Mouse (Mus musculus) heart, adult 2 months (tissue): ENCODE results near the gene Foxl2. TPM values are rescaled to one million over a fixed set of nuclear protein-coding genes. Genes with fewer than 3 reads are reported as not detected.

ENCODE experiments used
- DNase-seq, 2 experiments: peaks; one replicate each; pipeline ENCODE4 v3.0.0; 2021
- H3K27ac ChIP-seq: fragments of 200-600 bp; 2 replicates; pipeline ENCODE4 v1.8.1; 2022
- H3K27me3 ChIP-seq: fragments of 200-500 bp; 2 replicates; pipeline ENCODE4 v1.6.1; 2012; ENCODE audit warnings: mild to moderate bottlenecking, low read length, inconsistent platforms, mixed read lengths; ENCODE audit not compliant: control insufficient read depth, insufficient read depth
- H3K36me3 ChIP-seq: fragments of 200-500 bp; 2 replicates; pipeline ENCODE4 v1.6.1; 2012; ENCODE audit warnings: low read length, inconsistent platforms; ENCODE audit not compliant: control insufficient read depth, insufficient read depth
- H3K4me1 ChIP-seq: fragments of 200-500 bp; 2 replicates; pipeline ENCODE4 v1.6.1; 2011; ENCODE audit warnings: low read length; ENCODE audit not compliant: control insufficient read depth, insufficient read depth
- H3K4me3 ChIP-seq: fragments of 200-600 bp; 2 replicates; pipeline ENCODE4 v1.8.1; 2022
- H3K79me2 ChIP-seq: fragments of 200-500 bp; replicated peaks from 2 replicates; pipeline ENCODE4 v1.6.1; 2012; ENCODE audit warnings: mild to moderate bottlenecking, inconsistent platforms, low read length, moderate library complexity, mixed read lengths; ENCODE audit not compliant: control insufficient read depth, insufficient read depth
- H3K9ac ChIP-seq: fragments of 200-500 bp; 2 replicates; pipeline ENCODE4 v1.6.1; 2012; ENCODE audit warnings: low read depth, mild to moderate bottlenecking, control low read depth, inconsistent platforms, low read length, mixed read lengths
- CTCF ChIP-seq: fragments of 200-600 bp; IDR thresholded peaks from 2 replicates; pipeline ENCODE4 v1.8.1; 2022; ENCODE audit warnings: antibody characterized with exemption, mild to moderate bottlenecking, moderate library complexity
- EP300 ChIP-seq: fragments of 200-500 bp; IDR thresholded peaks from 2 replicates; pipeline ENCODE4 v1.6.1; 2011; ENCODE audit warnings: low read depth, low read length, control low read depth; ENCODE audit not compliant: insufficient read depth
- POLR2A ChIP-seq: fragments of 200-500 bp; IDR thresholded peaks from 2 replicates; pipeline ENCODE4 v1.6.1; 2011; ENCODE audit warnings: mild to moderate bottlenecking, low read depth, low read length, control low read depth; ENCODE audit not compliant: insufficient read depth
- WGBS: fragments of 180-500 bp; shearing (Covaris S2); methylation state at CpG from one replicate; pipeline ENCODE4 v1.1.7; 2018; 5-methylcytosine and 5-hydroxymethylcytosine counted together
- intact Hi-C: fragments of 180-260 bp; cut with DNase I; formaldehyde crosslinking; loops from one replicate; pipeline ENCODE4 v1.15.1; 2025
- polyA plus RNA-seq: library from polyadenylated mRNA; depleted of rRNA; stranded (reverse); fragments of >200 nt; gene quantifications from 2 replicates; pipeline ENCODE4 v1.2.3, GENCODE M21; 2012
- total RNA-seq, 2 experiments: library from RNA; stranded (reverse); gene quantifications; 2 replicates each; pipeline ENCODE4 v1.2.3; 2021

Gene Foxl2
- total and polyA plus RNA-seq, 3 experiments: not detected

DNA sequence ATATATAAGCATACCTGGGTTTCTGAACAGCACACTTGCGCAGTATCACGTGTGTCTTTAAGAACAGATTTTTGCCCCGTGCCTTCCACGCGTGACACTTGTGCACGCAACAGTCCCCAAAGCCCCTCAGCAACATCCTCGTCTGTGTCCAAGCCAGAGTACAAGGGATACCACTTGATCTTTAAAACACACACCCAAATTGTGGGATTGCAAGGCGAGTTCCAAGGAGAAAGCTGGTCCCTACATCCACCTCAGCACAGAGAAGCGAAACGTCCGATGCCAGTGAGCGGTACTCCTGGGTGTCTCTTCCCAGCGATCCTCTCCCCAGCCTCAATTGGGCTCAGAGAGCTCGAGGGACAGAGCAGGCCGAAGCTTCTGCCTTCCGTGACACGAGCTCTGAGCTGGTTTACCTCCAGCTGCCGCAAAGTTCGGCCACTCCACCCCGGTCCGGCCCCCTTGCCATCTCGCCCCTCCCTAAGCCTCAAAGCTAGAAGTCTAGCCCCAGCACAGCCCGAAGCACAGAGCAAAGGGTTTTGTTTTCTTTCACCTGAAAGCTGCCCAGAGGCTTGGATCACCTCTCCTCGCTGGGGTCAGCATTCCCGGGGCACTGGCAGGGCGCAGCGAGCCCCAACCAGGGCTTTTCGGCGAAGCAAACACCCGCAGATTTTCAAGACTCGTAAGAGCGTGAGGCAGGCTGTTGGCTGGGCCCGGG lies 541 bp upstream of the Foxl2 start:
- TF ChIP-seq CTCF: no peak
- no peak for TF ChIP-seq POLR2A
- no peak for TF ChIP-seq EP300
- intact Hi-C loops: no loop called here
- Histone ChIP-seq H3K4me3 (peak overlapping the region; percentile 45), H3K4me1 (peaks cover 2% of the 10 kb centered on the region; the same call in 1 of the 2 replicates), H3K36me3 (no peaks in the 10 kb centered on the region), H3K27me3 (peaks cover 56% of the 10 kb centered on the region), H3K9ac (no peak overlapping the region), H3K27ac (no peak overlapping the region), H3K79me2 (no peaks in the 10 kb centered on the region)
- WGBS: 4% methylated on average over 33 of the region's 33 CpGs
- peak; percentile 18 to 43 for DNase-seq

DNA sequence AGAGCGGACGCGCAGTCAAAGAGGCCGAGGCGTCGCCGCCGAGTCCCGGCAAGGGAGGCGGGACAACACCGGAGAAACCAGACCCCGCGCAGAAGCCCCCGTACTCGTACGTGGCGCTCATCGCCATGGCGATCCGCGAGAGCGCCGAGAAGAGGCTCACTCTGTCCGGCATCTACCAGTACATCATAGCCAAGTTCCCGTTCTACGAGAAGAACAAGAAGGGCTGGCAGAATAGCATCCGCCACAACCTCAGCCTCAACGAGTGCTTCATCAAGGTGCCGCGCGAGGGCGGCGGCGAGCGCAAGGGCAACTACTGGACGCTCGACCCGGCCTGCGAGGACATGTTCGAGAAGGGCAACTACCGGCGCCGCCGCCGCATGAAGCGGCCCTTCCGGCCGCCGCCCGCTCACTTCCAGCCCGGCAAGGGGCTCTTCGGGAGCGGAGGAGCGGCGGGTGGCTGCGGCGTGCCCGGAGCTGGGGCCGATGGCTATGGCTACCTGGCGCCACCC lies 682 bp downstream of the Foxl2 start:
- peak; percentile 40 to 48 for DNase-seq
- intact Hi-C loops: no loop called here

DNA sequence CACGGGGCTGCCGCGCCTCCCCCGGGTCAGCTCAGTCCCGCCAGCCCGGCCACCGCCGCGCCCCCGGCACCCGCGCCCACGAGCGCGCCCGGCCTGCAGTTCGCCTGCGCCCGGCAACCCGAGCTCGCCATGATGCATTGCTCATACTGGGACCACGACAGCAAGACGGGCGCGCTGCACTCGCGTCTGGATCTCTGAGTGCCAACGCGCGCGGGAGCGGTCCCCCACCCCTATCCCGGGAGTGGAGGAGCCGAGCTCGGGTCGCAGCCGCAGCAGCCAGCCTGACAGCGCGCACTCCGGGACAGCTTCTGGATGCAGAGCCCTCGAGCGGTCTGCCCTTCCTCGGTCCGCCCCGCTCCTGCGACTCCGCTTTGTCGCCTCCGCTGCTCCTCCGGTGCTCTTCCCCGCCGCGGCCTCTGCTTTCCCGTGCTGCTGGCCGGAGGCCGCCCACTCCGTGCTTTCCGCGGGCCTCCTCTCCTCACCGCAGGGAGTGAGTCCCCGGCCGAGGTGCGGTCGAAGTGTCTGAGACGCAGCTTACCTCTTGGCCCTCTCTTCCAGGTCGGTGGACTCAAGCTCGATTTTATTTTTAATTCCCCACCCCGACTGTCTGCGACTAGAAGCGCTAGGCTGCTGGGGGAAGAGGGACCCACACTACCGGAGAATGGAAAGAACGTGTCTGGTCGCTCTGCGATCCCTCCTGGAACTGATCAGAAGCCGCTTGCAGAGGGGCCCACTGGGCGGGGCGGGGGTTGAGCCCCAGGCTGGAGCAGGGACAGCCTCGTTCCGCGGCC lies 1.7 kb downstream of the Foxl2 start:
- intact Hi-C loops: no loop called here
- H3K9ac ChIP-seq: 0 out of 2 replicates have a peak overlapping the region, but pooled peaks have one; percentile 3
- TF ChIP-seq POLR2A (no peak), CTCF (no peak), EP300 (no peak)
- DNase-seq: peak; percentile 27 to 56
- WGBS: 1% methylated on average over 78 of the region's 80 CpGs
- H3K4me3 ChIP-seq: peak overlapping the region; percentile 40
- peaks cover 53% of the 10 kb centered on the region for H3K27me3 ChIP-seq
- H3K79me2 ChIP-seq: no peaks in the 10 kb centered on the region
- no peaks in the 10 kb centered on the region for H3K36me3 ChIP-seq
- H3K4me1 ChIP-seq: peaks cover 2% of the 10 kb centered on the region; the same call in 1 of the 2 replicates
- no peak overlapping the region for H3K27ac ChIP-seq

More for the DNA sequence above, 682 bp downstream of the Foxl2 start:
- H3K9ac ChIP-seq: no peak overlapping the region
- no peak overlapping the region for H3K27ac ChIP-seq
- 2% methylated on average over 60 of the region's 60 CpGs for WGBS
- H3K36me3 ChIP-seq: no peaks in the 10 kb centered on the region
- no peaks in the 10 kb centered on the region for H3K79me2 ChIP-seq
- no peak for TF ChIP-seq POLR2A
- TF ChIP-seq CTCF: peak; percentile 45
- peaks cover 2% of the 10 kb centered on the region; the same call in 1 of the 2 replicates for H3K4me1 ChIP-seq
- H3K4me3 ChIP-seq: peak overlapping the region; percentile 45
- peaks cover 54% of the 10 kb centered on the region for H3K27me3 ChIP-seq

DNA sequence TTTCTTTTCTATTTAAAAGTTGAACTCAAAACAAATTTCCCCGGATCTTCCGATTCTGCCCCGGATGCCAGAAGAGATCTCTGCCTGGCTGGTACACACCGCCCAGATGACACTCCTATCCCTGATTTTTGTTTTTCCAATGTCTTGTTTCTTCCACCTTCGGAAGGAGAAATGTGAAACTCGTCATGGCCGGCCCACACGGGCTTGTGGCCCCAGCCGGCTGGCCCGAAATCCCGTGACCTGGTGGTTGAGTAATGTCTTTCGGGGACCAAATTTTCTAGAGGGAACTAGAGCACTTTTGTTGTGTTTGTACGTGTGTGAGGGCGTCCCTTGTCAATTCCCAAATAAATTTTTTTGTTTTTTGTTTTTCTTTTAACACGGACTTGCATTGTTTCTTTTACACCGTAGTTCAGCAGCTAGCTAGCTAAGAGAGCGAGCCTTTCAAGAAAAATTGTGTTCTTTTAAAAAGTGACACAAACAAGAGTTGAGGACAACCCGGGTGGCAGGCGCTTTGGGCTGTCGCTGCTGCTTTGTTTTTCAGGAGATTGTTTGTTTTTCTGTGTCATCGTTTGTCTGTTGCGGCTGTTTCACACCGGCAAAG lies 2.8 kb downstream of the Foxl2 start:
- TF ChIP-seq CTCF: no peak
- Histone ChIP-seq H3K36me3 (no peaks in the 10 kb centered on the region), H3K4me3 (no peak overlapping the region), H3K79me2 (no peaks in the 10 kb centered on the region), H3K4me1 (peaks cover 2% of the 10 kb centered on the region; the same call in 1 of the 2 replicates), H3K9ac (no peak overlapping the region), H3K27me3 (peaks cover 49% of the 10 kb centered on the region), H3K27ac (no peak overlapping the region)
- peak; percentile 31 to 41 for DNase-seq
- 6% methylated on average over 23 of the region's 23 CpGs for WGBS
- intact Hi-C loops: no loop called here

DNA sequence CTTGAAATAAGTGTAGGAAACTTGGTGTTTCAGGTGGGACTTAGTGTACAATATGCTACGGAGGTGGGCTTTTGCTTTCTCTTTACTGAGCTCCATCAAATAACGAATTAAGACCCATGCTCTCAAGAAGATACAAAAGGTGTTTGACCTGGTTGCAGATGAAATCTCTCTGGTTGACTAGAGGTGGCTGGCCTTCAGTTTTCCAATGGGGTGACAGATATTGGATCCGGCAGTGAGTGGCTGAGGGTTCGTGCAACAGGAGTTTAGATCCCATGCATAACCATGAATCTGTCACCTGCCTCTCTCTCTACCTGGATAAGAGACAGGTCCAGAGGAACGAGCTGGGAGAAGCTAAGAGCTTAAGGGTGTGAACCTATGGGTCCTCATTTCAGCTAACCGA lies 3.5 kb downstream of the Foxl2 start:
- no peaks in the 10 kb centered on the region for H3K36me3 ChIP-seq
- intact Hi-C loops: no loop called here
- H3K27me3 ChIP-seq: peaks cover 53% of the 10 kb centered on the region
- TF ChIP-seq EP300: no peak
- TF ChIP-seq CTCF: no peak
- TF ChIP-seq POLR2A: no peak
- H3K27ac ChIP-seq: no peak overlapping the region
- H3K79me2 ChIP-seq: no peaks in the 10 kb centered on the region
- H3K4me1 ChIP-seq: peaks cover 2% of the 10 kb centered on the region; the same call in 1 of the 2 replicates
- no peak overlapping the region for H3K9ac ChIP-seq
- H3K4me3 ChIP-seq: no peak overlapping the region
- DNase-seq: no peak
- 9% methylated on average over 6 of the region's 6 CpGs for WGBS
